Mouse (Mus musculus): Measurements from ENCODE around the gene Jam3.

DNA sequence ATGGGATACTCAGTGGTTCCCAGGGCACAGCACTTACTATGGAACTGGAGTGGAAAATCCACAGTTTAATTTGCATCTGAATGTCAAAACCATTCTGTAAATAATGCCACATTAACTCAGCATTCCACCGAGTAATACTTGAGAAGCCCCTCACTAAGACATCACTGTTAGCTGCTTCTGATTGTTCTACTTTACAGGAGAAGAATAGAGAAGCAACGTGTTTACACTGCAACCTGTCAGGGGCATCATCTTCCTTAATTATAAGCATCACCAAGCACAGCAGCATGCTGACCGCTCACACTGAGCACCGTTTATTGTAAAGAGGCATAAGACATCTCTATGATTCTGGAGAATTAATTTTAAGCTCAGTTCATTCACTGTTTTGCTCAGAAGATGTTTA lies 32.3 kb downstream of the Jam3 start:
- no peak for TF ChIP-seq CTCF (IDR thresholded peaks at IDR 0.05; ENCODE audit: low read depth)
- no peak for TF ChIP-seq EP300 (IDR thresholded peaks at IDR 0.05; ENCODE audit: low read depth)

Data from heart, postnatal 0 days (tissue).